Mouse (Mus musculus): ENCODE results near the gene Atp11c. TPM values are rescaled to one million over a fixed set of nuclear protein-coding genes. Genes with fewer than 3 reads are reported as not detected.

Atp11c gene
- total and polyA plus RNA-seq, 3 experiments = 10.6 to 12.9 TPM; not detected in 1

DNA sequence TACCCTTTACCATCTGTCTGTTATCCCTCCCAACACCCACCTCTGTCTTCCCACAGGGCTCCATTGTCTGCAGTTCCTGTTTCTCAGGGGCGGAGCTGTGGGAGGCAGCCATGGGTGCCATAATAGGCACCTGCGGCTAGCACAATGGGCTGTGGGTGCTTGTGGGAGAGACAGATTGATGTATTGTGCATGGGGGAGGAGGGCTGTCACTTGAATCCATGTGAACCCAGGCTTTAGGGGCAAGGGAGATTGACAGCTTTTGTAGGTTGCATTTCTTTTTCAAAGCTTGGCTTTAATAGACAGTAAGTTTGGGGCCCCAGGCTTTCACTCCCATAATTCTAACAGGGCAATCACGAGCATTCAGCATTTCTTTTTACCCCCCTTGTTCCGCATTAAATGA, 48.4 kb downstream of the Atp11c start:
- H3K36me3 ChIP-seq (ENCODE audit: control insufficient read depth in 1 of 2, insufficient read depth in 2 of 2, low read length in 2 of 2) = no peaks in the 10 kb centered on the region
- TF ChIP-seq RCOR1 (IDR thresholded peaks at IDR 0.05; ENCODE audit: low read depth, low read length) = no peak
- TF ChIP-seq TBP (IDR thresholded peaks at IDR 0.05; ENCODE audit: low read depth, low read length) = no peak
- no peak for TF ChIP-seq POLR2A (IDR thresholded peaks at IDR 0.05; ENCODE audit: control insufficient read depth in 1 of 2, insufficient read depth in 1 of 2, low read depth in 1 of 2, low read length in 2 of 2, poor library complexity in 1 of 2)
- TF ChIP-seq TAL1 (IDR thresholded peaks at IDR 0.05; ENCODE audit: low read length) = no peak
- TF ChIP-seq MYC (IDR thresholded peaks at IDR 0.05; ENCODE audit: low read depth, low read length) = no peak
- H3K9me3 ChIP-seq (replicated peaks; ENCODE audit: insufficient read depth, low read length) = no peaks in the 10 kb centered on the region
- no peak overlapping the region for H3K4me3 ChIP-seq (ENCODE audit: control insufficient read depth in 1 of 2, insufficient read depth in 1 of 2, low read depth in 2 of 2, low read length in 2 of 2)
- H3K9ac ChIP-seq (ENCODE audit: control insufficient read depth, low read depth, low read length, poor library complexity, severe bottlenecking) = no peak overlapping the region
- H3K79me2 ChIP-seq (ENCODE audit: control insufficient read depth, insufficient read depth, low read length, poor library complexity) = no peaks in the 10 kb centered on the region
- no peaks in the 10 kb centered on the region for H3K4me1 ChIP-seq (ENCODE audit: control insufficient read depth in 1 of 2, insufficient read depth in 2 of 2, low read length in 2 of 2)
- no peak overlapping the region for H3K27ac ChIP-seq (ENCODE audit: control insufficient read depth, low read depth, low read length)
- no peaks in the 10 kb centered on the region for H3K27me3 ChIP-seq (ENCODE audit: control insufficient read depth in 1 of 2, insufficient read depth in 2 of 2, low read length in 2 of 2)
- DNase-seq (ENCODE audit: low read depth, low spot score) = no peak

DNA sequence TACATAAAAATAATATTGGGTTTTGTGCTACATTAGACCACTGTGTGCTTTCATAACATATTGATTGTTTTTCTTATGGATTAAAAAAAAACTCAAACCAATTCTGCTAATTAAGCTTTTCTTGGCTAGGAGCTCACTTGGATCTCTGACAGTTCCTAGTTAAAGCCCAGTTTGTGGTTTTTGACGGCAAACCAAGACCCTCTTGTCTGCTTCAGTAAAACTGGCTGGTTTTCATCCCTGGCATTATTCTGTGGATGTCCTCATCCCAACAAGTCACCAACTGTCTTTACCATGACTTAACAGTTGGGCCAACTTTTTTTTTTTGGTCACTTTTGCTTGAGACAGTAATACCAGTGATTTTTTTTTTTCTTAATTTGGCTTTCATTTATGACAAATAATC, 49.6 kb downstream of the Atp11c start:
- TF ChIP-seq TBP (IDR thresholded peaks at IDR 0.05; ENCODE audit: low read depth, low read length) (no peak), ETS1 (IDR thresholded peaks at IDR 0.05; ENCODE audit: low read depth, low read length) (no peak), POLR2AphosphoS5 (IDR thresholded peaks at IDR 0.05; ENCODE audit: borderline replicate concordance, low read depth, low read length) (no peak)
- Histone ChIP-seq H3K9ac (ENCODE audit: control insufficient read depth, low read depth, low read length, poor library complexity, severe bottlenecking) (no peak overlapping the region), H3K36me3 (ENCODE audit: control insufficient read depth in 1 of 2, insufficient read depth in 2 of 2, low read length in 2 of 2) (no peaks in the 10 kb centered on the region), H3K27ac (ENCODE audit: control insufficient read depth, low read depth, low read length) (no peak overlapping the region), H3K4me3 (ENCODE audit: control insufficient read depth in 1 of 2, insufficient read depth in 1 of 2, low read depth in 2 of 2, low read length in 2 of 2) (no peak overlapping the region), H3K4me1 (ENCODE audit: control insufficient read depth in 1 of 2, insufficient read depth in 2 of 2, low read length in 2 of 2) (no peaks in the 10 kb centered on the region), H3K79me2 (ENCODE audit: control insufficient read depth, insufficient read depth, low read length, poor library complexity) (no peaks in the 10 kb centered on the region), H3K27me3 (ENCODE audit: control insufficient read depth in 1 of 2, insufficient read depth in 2 of 2, low read length in 2 of 2) (no peaks in the 10 kb centered on the region), H3K9me3 (replicated peaks; ENCODE audit: insufficient read depth, low read length) (no peaks in the 10 kb centered on the region)
- DNase-seq (ENCODE audit: low read depth, low spot score) = no peak

GRCm38 (mm10) chrX:60539149-60539548, 53.3 kb downstream of the Atp11c start, which contains the start of gene Gm7073:
Gene Gm7073, minus strand, starts transcription at chrX:60539249.
- Histone ChIP-seq H3K9ac (ENCODE audit: control insufficient read depth, low read depth, low read length, poor library complexity, severe bottlenecking) (no peak within 1 kb of the TSS), H3K9me3 (replicated peaks; ENCODE audit: insufficient read depth, low read length) (no peaks in the 10 kb centered on the region), H3K79me2 (ENCODE audit: control insufficient read depth, insufficient read depth, low read length, poor library complexity) (no peaks in the 10 kb centered on the region), H3K27ac (ENCODE audit: control insufficient read depth, low read depth, low read length) (no peak within 1 kb of the TSS), H3K4me1 (ENCODE audit: control insufficient read depth in 1 of 2, insufficient read depth in 2 of 2, low read length in 2 of 2) (no peaks in the 10 kb centered on the region), H3K36me3 (ENCODE audit: control insufficient read depth in 1 of 2, insufficient read depth in 2 of 2, low read length in 2 of 2) (no peaks in the 10 kb centered on the region), H3K4me3 (ENCODE audit: control insufficient read depth in 1 of 2, insufficient read depth in 1 of 2, low read depth in 2 of 2, low read length in 2 of 2) (no peak within 1 kb of the TSS), H3K27me3 (ENCODE audit: control insufficient read depth in 1 of 2, insufficient read depth in 2 of 2, low read length in 2 of 2) (no peaks in the 10 kb centered on the region)
- TF ChIP-seq CHD2 (IDR thresholded peaks at IDR 0.05; ENCODE audit: low read length) = no peak
- no peak for DNase-seq (ENCODE audit: low read depth, low spot score)

DNA sequence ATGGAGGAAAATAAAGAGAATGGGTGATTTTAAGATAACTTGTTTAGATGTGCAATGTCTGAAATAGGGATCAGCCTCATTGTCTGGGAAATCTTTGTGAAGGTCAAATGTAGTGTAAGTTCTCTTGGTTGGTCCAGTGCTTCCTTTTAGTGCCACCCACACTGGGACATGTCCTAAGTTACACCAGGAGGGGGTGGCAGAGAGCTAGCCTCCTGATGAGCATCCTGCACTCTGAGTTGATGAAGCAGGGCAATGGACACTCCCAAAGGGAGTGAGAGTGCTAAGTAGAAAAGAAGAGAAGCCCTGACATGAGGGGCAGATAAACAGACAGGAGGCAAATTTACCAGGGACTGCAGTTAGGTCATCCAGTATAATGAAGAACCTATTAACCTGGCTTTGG, 88.5 kb downstream of the Atp11c start:
- Histone ChIP-seq H3K9me3 (replicated peaks; ENCODE audit: insufficient read depth, low read length) (no peaks in the 10 kb centered on the region), H3K4me1 (ENCODE audit: control insufficient read depth in 1 of 2, insufficient read depth in 2 of 2, low read length in 2 of 2) (no peaks in the 10 kb centered on the region), H3K4me3 (ENCODE audit: control insufficient read depth in 1 of 2, insufficient read depth in 1 of 2, low read depth in 2 of 2, low read length in 2 of 2) (no peak overlapping the region), H3K79me2 (ENCODE audit: control insufficient read depth, insufficient read depth, low read length, poor library complexity) (no peaks in the 10 kb centered on the region), H3K36me3 (ENCODE audit: control insufficient read depth in 1 of 2, insufficient read depth in 2 of 2, low read length in 2 of 2) (no peaks in the 10 kb centered on the region), H3K9ac (ENCODE audit: control insufficient read depth, low read depth, low read length, poor library complexity, severe bottlenecking) (no peak overlapping the region), H3K27me3 (ENCODE audit: control insufficient read depth in 1 of 2, insufficient read depth in 2 of 2, low read length in 2 of 2) (no peaks in the 10 kb centered on the region), H3K27ac (ENCODE audit: control insufficient read depth, low read depth, low read length) (no peak overlapping the region)
- no peak for TF ChIP-seq MYC (IDR thresholded peaks at IDR 0.05; ENCODE audit: low read depth, low read length)
- TF ChIP-seq TAL1 (IDR thresholded peaks at IDR 0.05; ENCODE audit: low read length) = no peak
- no peak for TF ChIP-seq MAX (IDR thresholded peaks at IDR 0.05; ENCODE audit: low read length)
- TF ChIP-seq USF1 (IDR thresholded peaks at IDR 0.05; ENCODE audit: low read depth, low read length) = no peak
- TF ChIP-seq GATA1 (IDR thresholded peaks at IDR 0.05; ENCODE audit: low read depth, low read length) = no peak
- TF ChIP-seq ZC3H11A (IDR thresholded peaks at IDR 0.05; ENCODE audit: low read depth, low read length) = no peak
- no peak for DNase-seq (ENCODE audit: low read depth, low spot score)

Data from MEL (cell line).